Mouse (Mus musculus) heart, postnatal 10 days (tissue): ENCODE results near the gene Foxg1. TPM values are rescaled to one million over a fixed set of nuclear protein-coding genes. Genes with fewer than 3 reads are reported as not detected.

ENCODE experiments used
- DNase-seq, 2 experiments: peaks; one replicate each; pipeline ENCODE4 v3.0.0; 2021
- intact Hi-C: fragments of 180-260 bp; cut with DNase I; formaldehyde crosslinking; loops from one replicate; pipeline ENCODE4 v1.15.1; 2025
- total RNA-seq, 2 experiments: library from RNA; stranded (reverse); gene quantifications; 2 replicates each; pipeline ENCODE4 v1.2.3; 2021

The Foxg1 gene
- under 1 TPM in 1 of 2 experiments, not detected in 1; 0.12 TPM for total RNA-seq

GRCm38 (mm10) chr12:49382565-49383520 lies at the start of gene Foxg1:
Gene Foxg1 (plus strand): TSS chr12:49382660.
- no peak for DNase-seq
- intact Hi-C loops = no loop called here

DNA sequence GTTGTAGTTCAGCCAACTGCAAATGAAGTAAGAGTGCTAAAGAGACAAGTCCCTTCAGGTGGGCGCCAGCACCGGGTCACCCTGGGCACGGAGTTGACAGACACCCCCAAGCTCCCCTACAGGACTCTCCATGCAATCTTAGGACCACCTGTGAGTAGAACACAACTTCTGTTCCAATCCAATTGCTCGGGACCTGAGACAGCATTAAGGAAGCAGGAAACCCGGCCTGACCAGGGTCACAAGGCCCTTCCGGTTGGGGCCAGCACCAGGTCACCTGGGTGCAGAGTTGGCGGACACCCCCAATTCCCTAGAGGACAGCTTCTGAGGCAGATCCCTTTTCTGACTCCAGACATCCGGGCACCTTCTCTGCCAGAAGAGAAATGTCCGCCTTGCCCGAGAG lies 32.8 kb upstream of the Foxg1 start:
- intact Hi-C loops = no loop called here

GRCm38 (mm10) chr12:49368931-49369330 lies 13.5 kb upstream of the Foxg1 start:
- no peak for DNase-seq
- intact Hi-C loops = no loop called here

More for the DNA sequence above, 32.8 kb upstream of the Foxg1 start:
- DNase-seq = no peak

GRCm38 (mm10) chr12:49372170-49372569 lies 10.3 kb upstream of the Foxg1 start:
- intact Hi-C loops = loop anchor here (2.0 to 10.0 kb wide), 5 partner anchors 583 to 1815 kb away; no protein-coding TSS in a partner anchor
- DNase-seq = no peak

DNA sequence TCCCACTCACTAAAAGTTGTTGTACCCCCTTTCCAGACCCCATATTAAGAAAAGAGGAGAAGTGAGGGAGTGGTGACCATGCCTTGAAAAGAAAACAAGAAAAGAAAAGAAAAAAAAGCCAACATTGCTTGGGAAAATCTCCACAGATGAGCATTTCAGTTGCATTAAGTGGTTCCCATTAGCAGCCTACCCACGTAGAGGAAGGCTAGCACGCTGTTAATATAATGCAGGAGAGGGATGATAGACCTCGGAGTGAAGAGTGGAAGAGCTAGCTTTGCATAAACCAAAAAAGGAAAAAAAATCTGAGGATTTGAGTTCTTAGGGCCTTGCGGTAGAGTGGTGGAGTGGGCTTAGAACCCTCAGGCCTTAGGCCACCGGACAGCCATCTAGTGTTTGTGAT lies 9.3 kb upstream of the Foxg1 start:
- no peak for DNase-seq
- intact Hi-C loops = loop anchor here (2.0 to 10.0 kb wide), 5 partner anchors 582 to 1814 kb away; no protein-coding TSS in a partner anchor

DNA sequence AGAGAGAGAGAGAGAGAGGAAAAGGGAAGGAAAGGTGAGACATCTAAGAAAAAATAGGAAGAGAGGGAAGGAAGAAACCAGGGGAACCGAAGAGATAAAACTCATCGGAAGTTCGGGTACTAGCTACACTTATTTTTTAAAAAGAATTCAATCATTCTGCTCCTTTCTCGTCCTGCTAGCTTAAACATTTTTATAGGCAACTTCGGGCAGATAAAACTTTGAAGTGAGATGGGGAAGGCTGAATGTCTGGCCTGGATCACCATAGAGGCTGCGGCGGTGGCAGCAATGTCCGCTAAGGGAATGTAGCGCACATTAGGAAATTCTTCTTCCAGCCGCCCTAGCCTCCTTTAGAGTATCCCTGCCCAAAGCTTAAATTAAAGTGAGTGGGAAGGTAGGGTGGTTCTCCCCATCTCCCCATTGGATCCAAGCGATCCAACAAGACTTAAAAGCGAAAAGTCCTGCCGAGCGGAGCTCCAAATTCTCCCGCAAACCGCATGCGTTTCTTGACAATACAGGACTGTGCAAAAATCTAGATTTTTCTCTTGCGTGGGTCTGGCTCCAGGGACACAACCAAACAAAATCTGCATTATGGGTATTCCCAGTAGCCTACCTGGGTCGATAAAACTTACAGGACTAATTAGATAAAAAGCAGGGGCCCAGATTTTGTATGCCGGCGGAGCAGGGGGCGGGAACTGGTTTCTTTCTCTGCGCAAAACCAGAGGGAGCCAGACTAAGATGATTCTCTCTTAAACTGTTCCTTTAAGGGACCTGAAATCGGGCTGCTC lies 8.4 kb upstream of the Foxg1 start:
- no peak for DNase-seq
- intact Hi-C loops = loop anchor here (2.0 to 10.0 kb wide), 6 partner anchors 581 to 1903 kb away; no protein-coding TSS in a partner anchor

DNA sequence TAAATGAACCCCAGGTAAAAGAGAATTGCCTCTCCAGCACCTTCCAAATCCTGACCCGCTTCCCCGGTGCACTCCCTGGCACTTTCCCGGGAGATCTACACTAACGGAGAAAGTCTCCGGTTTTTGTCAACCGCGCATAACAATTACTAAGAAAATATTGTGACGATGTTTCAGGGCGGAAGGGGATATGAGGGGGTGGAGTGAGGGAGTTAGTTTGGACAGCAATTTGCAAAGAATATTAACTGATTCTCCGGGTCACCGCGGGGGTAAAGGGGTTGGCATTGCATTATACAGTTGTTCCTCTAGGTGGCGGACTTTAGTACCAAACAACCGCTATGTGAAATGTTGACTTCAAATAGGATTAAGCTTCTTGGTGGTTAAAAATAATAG lies 7.9 kb upstream of the Foxg1 start:
- intact Hi-C loops = loop anchor here (2.0 to 10.0 kb wide), 5 partner anchors 580 to 1902 kb away; no protein-coding TSS in a partner anchor
- DNase-seq = peak in 1 of 2 experiments; percentile 41

DNA sequence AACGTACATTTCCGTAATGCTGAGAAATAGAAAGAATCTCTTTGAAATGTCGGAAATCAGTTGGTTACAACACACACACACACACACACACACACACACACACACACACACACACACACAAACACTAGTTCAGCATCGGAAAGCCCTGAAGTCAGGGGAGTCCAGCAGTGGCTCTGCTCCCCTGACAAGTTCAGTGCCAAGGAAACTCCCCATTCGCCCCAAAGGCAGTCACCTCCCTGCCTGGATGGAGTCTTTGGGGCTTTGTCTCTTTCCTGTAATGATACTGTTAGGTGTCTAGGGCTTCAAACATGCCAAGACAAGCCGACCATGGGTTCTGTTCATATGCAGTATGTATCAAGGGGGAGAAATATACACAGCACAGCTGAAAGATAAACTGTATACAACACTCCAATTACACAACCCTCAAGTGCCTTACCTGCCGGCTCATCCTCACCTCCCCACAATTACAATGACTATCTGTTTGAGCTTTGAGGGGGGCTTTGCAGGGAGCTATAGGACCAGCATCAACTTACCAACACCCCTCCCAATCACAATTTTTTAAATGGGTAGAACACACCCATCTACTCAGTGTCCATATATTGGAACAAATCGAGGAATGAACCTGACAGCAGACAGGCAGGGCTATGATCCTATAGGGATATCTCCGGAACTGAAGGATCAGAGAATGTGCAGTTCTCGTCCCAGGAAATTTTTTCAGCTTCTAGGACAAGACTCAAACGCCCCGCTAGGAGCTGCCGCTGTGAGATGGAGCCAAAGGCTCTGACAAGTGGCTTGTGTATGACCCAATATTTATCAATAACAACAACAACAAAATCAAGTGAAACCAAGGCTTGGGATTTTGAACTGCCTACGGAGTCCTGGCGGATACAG lies 6.8 kb upstream of the Foxg1 start:
- intact Hi-C loops = loop anchor here (2.0 to 10.0 kb wide), 2 partner anchors 579 to 1901 kb away; no protein-coding TSS in a partner anchor
- DNase-seq = no peak

GRCm38 (mm10) chr12:49376318-49376992 lies 6.0 kb upstream of the Foxg1 start:
- intact Hi-C loops = loop anchor here (10.0 kb wide), 1 partner anchor 578 kb away; no protein-coding TSS in a partner anchor

DNA sequence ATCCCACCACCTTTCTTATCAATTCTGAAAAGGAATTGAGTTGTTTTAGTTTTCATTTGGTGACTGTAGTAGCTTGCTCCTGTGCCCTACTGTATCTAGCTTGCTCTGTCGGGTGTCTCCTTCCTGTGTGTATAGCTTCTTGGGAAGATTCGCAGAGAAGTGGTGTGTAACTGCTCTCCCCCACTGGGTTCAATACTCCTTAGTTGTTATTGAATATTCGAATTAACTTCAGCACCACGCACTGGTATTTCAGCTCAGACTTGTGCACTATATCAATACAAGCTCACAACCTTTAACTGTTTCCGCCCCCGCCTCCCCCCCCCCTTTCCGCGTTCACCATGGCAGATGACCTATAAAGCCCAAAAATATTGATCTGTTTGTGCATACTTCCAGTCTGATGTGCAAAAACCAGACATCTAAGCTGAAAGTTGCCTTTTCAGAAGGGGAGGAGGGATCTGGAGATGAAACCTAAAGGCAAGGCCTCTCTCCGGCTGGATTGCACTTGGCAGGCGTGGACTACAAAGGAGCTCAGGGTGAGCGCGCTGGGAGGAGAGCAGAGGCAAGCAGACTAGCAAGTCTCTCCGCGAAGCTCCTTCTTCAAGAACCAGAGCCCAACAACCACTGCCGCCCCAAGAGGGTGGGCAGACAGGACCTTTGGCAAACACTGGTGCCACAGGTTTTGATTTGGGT lies 5.0 kb upstream of the Foxg1 start:
- no peak for DNase-seq
- intact Hi-C loops = loop anchor here (10.0 kb wide), 1 partner anchor 577 kb away; no protein-coding TSS in a partner anchor

More at GRCm38 (mm10) chr12:49376318-49376992, 6.0 kb upstream of the Foxg1 start:
- DNase-seq = no peak

GRCm38 (mm10) chr12:49378920-49379319 lies 3.5 kb upstream of the Foxg1 start:
- intact Hi-C loops = loop anchor here (10.0 kb wide), 1 partner anchor 576 kb away; no protein-coding TSS in a partner anchor
- no peak for DNase-seq

GRCm38 (mm10) chr12:49379446-49379845 lies 3.0 kb upstream of the Foxg1 start:
- intact Hi-C loops = loop anchor here (10.0 kb wide), 1 partner anchor 575 kb away; no protein-coding TSS in a partner anchor
- DNase-seq = no peak

DNA sequence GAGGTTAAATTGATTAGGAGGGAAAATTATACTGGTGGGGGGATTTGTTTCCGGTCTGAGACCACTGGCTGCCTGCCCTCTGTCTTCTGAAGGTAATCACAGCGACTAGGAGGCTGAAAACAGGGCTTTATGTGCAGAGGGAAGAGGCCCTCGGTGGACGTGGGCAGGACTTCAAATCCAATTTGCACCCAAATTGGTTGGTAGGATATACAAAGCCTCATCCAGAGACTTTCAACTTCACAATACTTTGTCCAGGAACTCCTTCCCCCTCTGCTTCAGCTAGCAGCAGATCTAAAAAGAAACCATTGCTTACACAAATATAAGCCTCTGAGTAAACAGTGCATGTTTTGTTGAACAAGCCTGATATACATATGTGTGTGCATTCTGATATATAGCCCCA lies 2.0 kb upstream of the Foxg1 start:
- no peak for DNase-seq
- intact Hi-C loops = no loop called here

DNA sequence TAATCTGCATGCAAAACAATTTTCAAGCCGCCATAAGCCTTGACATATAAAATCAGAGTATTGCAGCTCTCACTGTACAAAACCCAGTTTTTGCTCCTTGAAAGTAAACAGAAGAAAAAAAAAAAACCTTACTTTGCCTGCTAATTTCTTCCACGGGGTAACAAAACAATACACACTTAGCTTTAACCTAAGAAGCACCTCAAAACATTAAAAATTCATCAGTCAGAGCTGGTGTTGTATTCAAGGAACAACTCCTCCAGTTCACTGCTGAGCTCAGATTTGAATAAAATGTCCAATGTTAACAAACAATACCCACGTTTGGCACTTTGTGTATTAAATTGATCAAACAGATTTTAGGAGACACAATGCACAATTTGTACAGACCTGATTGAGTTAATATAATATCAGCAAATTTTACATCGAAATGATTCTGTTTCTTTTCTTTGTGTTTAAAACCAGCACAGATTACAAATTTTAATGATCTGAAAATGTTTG lies 1.4 kb upstream of the Foxg1 start:
- no peak for DNase-seq
- intact Hi-C loops = no loop called here

- intact Hi-C loops = no loop called here
These were observed 617 bp upstream of the Foxg1 start for GRCm38 (mm10) chr12:49381721-49382365.

GRCm38 (mm10) chr12:49383521-49384133 lies 1.2 kb downstream of the Foxg1 start:
- intact Hi-C loops = no loop called here

More at GRCm38 (mm10) chr12:49381721-49382365, 617 bp upstream of the Foxg1 start:
- DNase-seq = no peak

DNA sequence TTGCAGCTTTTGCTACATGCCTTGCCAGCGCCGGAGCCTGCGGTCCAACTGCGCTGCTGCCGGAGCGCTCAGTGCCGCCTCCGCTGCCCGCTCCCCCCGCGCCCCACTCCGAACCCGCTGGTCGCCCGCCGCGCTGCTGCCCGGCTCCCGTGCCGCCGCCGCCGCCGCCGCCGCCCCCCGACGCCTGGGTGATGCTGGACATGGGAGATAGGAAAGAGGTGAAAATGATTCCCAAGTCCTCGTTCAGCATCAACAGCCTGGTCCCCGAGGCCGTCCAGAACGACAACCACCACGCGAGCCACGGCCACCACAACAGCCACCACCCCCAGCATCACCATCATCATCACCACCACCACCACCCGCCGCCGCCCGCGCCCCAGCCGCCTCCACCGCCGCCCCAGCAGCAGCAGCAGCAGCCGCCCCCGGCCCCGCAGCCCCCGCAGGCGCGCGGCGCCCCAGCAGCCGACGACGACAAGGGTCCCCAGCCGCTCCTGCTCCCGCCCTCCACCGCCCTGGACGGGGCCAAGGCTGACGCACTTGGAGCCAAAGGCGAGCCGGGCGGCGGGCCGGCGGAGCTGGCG lies 1.9 kb downstream of the Foxg1 start:
- intact Hi-C loops = no loop called here
- no peak for DNase-seq

More at GRCm38 (mm10) chr12:49383521-49384133, 1.2 kb downstream of the Foxg1 start:
- no peak for DNase-seq
